Mouse (Mus musculus) embryonic fibroblast, embryonic 13.5 days (primary cell): Measurements from ENCODE around the gene Olfr1233.

Experiments
- CTCF ChIP-seq: IDR thresholded peaks from 2 replicates; pipeline ENCODE4 v1.5.1; 2011; ENCODE audit warnings: mild to moderate bottlenecking, control low read depth, low read length, moderate library complexity, borderline replicate concordance; ENCODE audit not compliant: insufficient read depth
- POLR2A ChIP-seq: IDR thresholded peaks from 2 replicates; pipeline ENCODE4 v1.6.1; 2011; ENCODE audit warnings: low read depth, mild to moderate bottlenecking, control low read depth, low read length, moderate library complexity

DNA sequence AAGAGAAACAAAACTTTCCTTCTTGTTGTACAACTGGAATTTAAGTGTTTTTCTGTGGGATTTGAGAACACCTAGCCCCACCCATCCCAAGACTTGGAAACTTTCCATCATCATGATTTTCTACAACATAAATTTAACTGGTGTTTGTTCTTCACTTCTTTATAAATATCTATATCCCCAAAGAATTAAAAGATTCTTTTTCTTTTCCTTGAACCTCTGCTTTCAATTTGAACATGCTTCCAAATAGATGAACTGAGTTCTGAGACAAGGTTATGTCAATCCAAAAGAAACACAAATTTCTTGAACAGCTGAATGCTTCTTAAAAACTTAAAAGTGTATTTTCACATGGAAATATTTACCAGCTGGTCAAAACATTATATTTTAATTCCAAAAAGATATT is 12.6 kb downstream of the Olfr1233 start, which contains the start of gene Olfr1232:
- no peak for TF ChIP-seq CTCF
- no peak for TF ChIP-seq POLR2A
